Mouse (Mus musculus) kidney, embryonic 16.5 days (tissue): ENCODE data around the gene Upf1. TPM values are rescaled to one million over a fixed set of nuclear protein-coding genes. Genes with fewer than 3 reads are reported as not detected.
A peak's percentile ranks its signal among the peaks of the same experiment; 100 is the strongest.

ENCODE experiments used
- ATAC-seq: fragments of 200-750 bp; cut with Nextera tagmentation; 2 replicates; pipeline ENCODE4 v1.8.0; 2017; ENCODE audit warnings: moderate TSS enrichment; ENCODE audit not compliant: low FRiP score, low TSS enrichment
- H3K27ac ChIP-seq: fragments of 300-500 bp; sonication (generic); 2 replicates; pipeline ENCODE4 v1.5.1; 2014; ENCODE audit warnings: low read length
- H3K27me3 ChIP-seq: fragments of 300-500 bp; sonication (generic); 2 replicates; pipeline ENCODE4 v1.6.1; 2014; ENCODE audit warnings: low read length, control low read depth, mixed read lengths; ENCODE audit not compliant: insufficient read depth
- H3K36me3 ChIP-seq: fragments of 300-500 bp; sonication (generic); 2 replicates; pipeline ENCODE4 v1.6.1; 2014; ENCODE audit warnings: low read length, control low read depth, mixed read lengths; ENCODE audit not compliant: insufficient read depth
- H3K4me1 ChIP-seq: fragments of 300-500 bp; sonication (generic); 2 replicates; pipeline ENCODE4 v1.6.1; 2014; ENCODE audit warnings: low read length, control low read depth, mixed read lengths; ENCODE audit not compliant: insufficient read depth
- H3K4me2 ChIP-seq: fragments of 300-500 bp; sonication (generic); replicated peaks from 2 replicates; pipeline ENCODE4 v1.6.1; 2014; ENCODE audit warnings: low read depth, low read length
- H3K4me3 ChIP-seq: fragments of 300-500 bp; sonication (generic); 2 replicates; pipeline ENCODE4 v1.5.1; 2014; ENCODE audit warnings: mild to moderate bottlenecking, low read length
- H3K9ac ChIP-seq: fragments of 300-500 bp; sonication (generic); replicated peaks from 2 replicates; pipeline ENCODE4 v1.6.1; 2014; ENCODE audit warnings: low read length
- H3K9me3 ChIP-seq: fragments of 300-500 bp; sonication (generic); 2 replicates; pipeline ENCODE4 v1.6.1; 2016; ENCODE audit warnings: low read length, control low read depth
- WGBS: fragments of 180-500 bp; shearing (Covaris S2); extraction: QIAGEN DNeasy Blood & Tissue Kit; methylation state at CpG from one replicate; pipeline ENCODE4 v1.1.7; 2014; 5-methylcytosine and 5-hydroxymethylcytosine counted together
- polyA plus RNA-seq: library from polyadenylated mRNA; unstranded; fragments of >200 nt; fragmentation: Nextera tagmentation; extraction: Ambion mirVana; gene quantifications from 2 replicates; pipeline ENCODE4 v1.2.1, GENCODE M21; 2015

Gene Upf1
- polyA plus RNA-seq, 1 experiment from 2014 or later, result 10.9 TPM

GRCm38 (mm10) chr8:70347443-70347842 lies 5.6 kb downstream of the Upf1 start:
- WGBS, result 82% methylated on average over 4 of the region's 4 CpGs
- H3K9ac ChIP-seq, result no peak overlapping the region
- H3K27me3 ChIP-seq, result no peaks in the 10 kb centered on the region
- ATAC-seq, result no peak
- H3K27ac ChIP-seq, result no peak overlapping the region
- peaks cover 20% of the 10 kb centered on the region for H3K36me3 ChIP-seq
- no peaks in the 10 kb centered on the region for H3K9me3 ChIP-seq
- no peak overlapping the region for H3K4me2 ChIP-seq
- H3K4me1 ChIP-seq, result peaks cover 29% of the 10 kb centered on the region
- H3K4me3 ChIP-seq, result no peak overlapping the region

- Histone ChIP-seq H3K4me1 (0 out of 2 replicates have a peak, but pooled peaks cover 6% of the 10 kb centered on the region), H3K4me3 (no peak overlapping the region), H3K9me3 (no peaks in the 10 kb centered on the region), H3K27ac (no peak overlapping the region), H3K36me3 (peaks cover 46% of the 10 kb centered on the region), H3K4me2 (no peak overlapping the region), H3K9ac (no peak overlapping the region), H3K27me3 (no peaks in the 10 kb centered on the region)
- WGBS, result 84% methylated on average over 2 of the region's 2 CpGs
- no peak for ATAC-seq
Observed at GRCm38 (mm10) chr8:70344279-70344678, 8.8 kb downstream of the Upf1 start.

GRCm38 (mm10) chr8:70343696-70344095 lies 9.4 kb downstream of the Upf1 start:
- Histone ChIP-seq H3K27ac (no peak overlapping the region), H3K9me3 (no peaks in the 10 kb centered on the region), H3K4me1 (0 out of 2 replicates have a peak, but pooled peaks cover under 1% of the 10 kb centered on the region), H3K36me3 (peaks cover 50% of the 10 kb centered on the region), H3K4me2 (no peak overlapping the region), H3K9ac (no peak overlapping the region), H3K27me3 (no peaks in the 10 kb centered on the region), H3K4me3 (no peak overlapping the region)
- 53% methylated on average over 6 of the region's 6 CpGs for WGBS
- ATAC-seq, result no peak

- Histone ChIP-seq H3K4me3 (no peak overlapping the region), H3K27ac (no peak overlapping the region), H3K27me3 (no peaks in the 10 kb centered on the region), H3K9me3 (no peaks in the 10 kb centered on the region), H3K36me3 (peaks cover 56% of the 10 kb centered on the region), H3K9ac (no peak overlapping the region), H3K4me1 (no peaks in the 10 kb centered on the region), H3K4me2 (no peak overlapping the region)
- 61% methylated on average over 7 of the region's 7 CpGs for WGBS
- no peak for ATAC-seq
Observed at GRCm38 (mm10) chr8:70343076-70343475, 10.0 kb downstream of the Upf1 start.

GRCm38 (mm10) chr8:70342007-70342406 lies 11.1 kb downstream of the Upf1 start:
- no peak for ATAC-seq
- H3K27me3 ChIP-seq, result no peaks in the 10 kb centered on the region
- H3K4me1 ChIP-seq, result no peaks in the 10 kb centered on the region
- H3K4me2 ChIP-seq, result no peak overlapping the region
- H3K9me3 ChIP-seq, result no peaks in the 10 kb centered on the region
- H3K27ac ChIP-seq, result no peak overlapping the region
- peaks cover 67% of the 10 kb centered on the region for H3K36me3 ChIP-seq
- H3K9ac ChIP-seq, result no peak overlapping the region
- WGBS, result 88% methylated on average over 14 of the region's 14 CpGs
- no peak overlapping the region for H3K4me3 ChIP-seq

GRCm38 (mm10) chr8:70340659-70341058 lies 12.4 kb downstream of the Upf1 start:
- Histone ChIP-seq H3K4me3 (no peak overlapping the region), H3K27me3 (no peaks in the 10 kb centered on the region)
- 90% methylated on average over 7 of the region's 7 CpGs for WGBS

GRCm38 (mm10) chr8:70338931-70339330 lies 14.1 kb downstream of the Upf1 start:
- no peaks in the 10 kb centered on the region for H3K9me3 ChIP-seq
- no peak overlapping the region for H3K27ac ChIP-seq
- 85% methylated on average over 7 of the region's 7 CpGs for WGBS
- peaks cover 91% of the 10 kb centered on the region for H3K36me3 ChIP-seq
- H3K9ac ChIP-seq, result no peak overlapping the region
- no peaks in the 10 kb centered on the region for H3K4me1 ChIP-seq
- H3K27me3 ChIP-seq, result no peaks in the 10 kb centered on the region
- H3K4me3 ChIP-seq, result no peak overlapping the region
- no peak for ATAC-seq
- no peak overlapping the region for H3K4me2 ChIP-seq

More at GRCm38 (mm10) chr8:70340659-70341058, 12.4 kb downstream of the Upf1 start:
- Histone ChIP-seq H3K9ac (no peak overlapping the region), H3K4me2 (no peak overlapping the region), H3K36me3 (peaks cover 76% of the 10 kb centered on the region), H3K27ac (no peak overlapping the region), H3K4me1 (no peaks in the 10 kb centered on the region), H3K9me3 (no peaks in the 10 kb centered on the region)
- ATAC-seq, result no peak

GRCm38 (mm10) chr8:70332878-70333202 lies 20.2 kb downstream of the Upf1 start:
- Histone ChIP-seq H3K27me3 (no peaks in the 10 kb centered on the region), H3K9ac (no peak overlapping the region), H3K4me3 (no peak overlapping the region), H3K4me2 (no peak overlapping the region), H3K4me1 (peaks cover 22% of the 10 kb centered on the region), H3K27ac (no peak overlapping the region), H3K9me3 (no peaks in the 10 kb centered on the region), H3K36me3 (peaks cover 66% of the 10 kb centered on the region)
- WGBS, result 96% methylated on average over 6 of the region's 6 CpGs
- no peak for ATAC-seq

GRCm38 (mm10) chr8:70332070-70332877 lies 20.8 kb downstream of the Upf1 start:
- no peak overlapping the region for H3K4me2 ChIP-seq
- no peaks in the 10 kb centered on the region for H3K27me3 ChIP-seq
- no peak overlapping the region for H3K4me3 ChIP-seq
- ATAC-seq, result peak; percentile 62
- peaks cover 60% of the 10 kb centered on the region for H3K36me3 ChIP-seq
- WGBS, result 30% methylated on average over 41 of the region's 41 CpGs
- H3K27ac ChIP-seq, result no peak overlapping the region
- no peak overlapping the region for H3K9ac ChIP-seq
- peaks cover 22% of the 10 kb centered on the region for H3K4me1 ChIP-seq
- no peaks in the 10 kb centered on the region for H3K9me3 ChIP-seq

GRCm38 (mm10) chr8:70331526-70331925 lies 21.6 kb downstream of the Upf1 start:
- WGBS, result 77% methylated on average over 19 of the region's 19 CpGs

More at GRCm38 (mm10) chr8:70331526-70331925, 21.6 kb downstream of the Upf1 start:
- peaks cover 22% of the 10 kb centered on the region for H3K4me1 ChIP-seq
- no peaks in the 10 kb centered on the region for H3K27me3 ChIP-seq
- H3K4me3 ChIP-seq, result no peak overlapping the region
- no peak for ATAC-seq
- H3K4me2 ChIP-seq, result no peak overlapping the region
- no peak overlapping the region for H3K9ac ChIP-seq
- H3K9me3 ChIP-seq, result no peaks in the 10 kb centered on the region
- no peak overlapping the region for H3K27ac ChIP-seq
- H3K36me3 ChIP-seq, result peaks cover 53% of the 10 kb centered on the region
